Mouse (Mus musculus) olfactory bulb, adult 2 months (tissue): ENCODE measurements around the gene Lsm4.

ENCODE experiments used
- CTCF ChIP-seq: fragments of 200-500 bp; IDR thresholded peaks from 2 replicates; pipeline ENCODE4 v1.5.1; 2012; ENCODE audit warnings: low read depth, mild to moderate bottlenecking, low read length, moderate library complexity; ENCODE audit not compliant: insufficient read depth
- POLR2A ChIP-seq: fragments of 200-500 bp; IDR thresholded peaks from 2 replicates; pipeline ENCODE4 v1.6.1; 2012; ENCODE audit warnings: mild to moderate bottlenecking, low read depth, low read length, moderate library complexity; ENCODE audit not compliant: insufficient read depth

- TF ChIP-seq POLR2A, result peak; percentile 83
- TF ChIP-seq CTCF, result no peak
Measured at GRCm38 (mm10) chr8:70699834-70700554, 26.9 kb downstream of the Lsm4 start.
